Mouse (Mus musculus): ENCODE data around the gene Aldh2.
"Not testable (repeated sequence)": the region's sequence is repeated elsewhere in the genome, so short reads cannot be mapped to it uniquely, and the experiment has no call there.

Aldh2 gene

DNA sequence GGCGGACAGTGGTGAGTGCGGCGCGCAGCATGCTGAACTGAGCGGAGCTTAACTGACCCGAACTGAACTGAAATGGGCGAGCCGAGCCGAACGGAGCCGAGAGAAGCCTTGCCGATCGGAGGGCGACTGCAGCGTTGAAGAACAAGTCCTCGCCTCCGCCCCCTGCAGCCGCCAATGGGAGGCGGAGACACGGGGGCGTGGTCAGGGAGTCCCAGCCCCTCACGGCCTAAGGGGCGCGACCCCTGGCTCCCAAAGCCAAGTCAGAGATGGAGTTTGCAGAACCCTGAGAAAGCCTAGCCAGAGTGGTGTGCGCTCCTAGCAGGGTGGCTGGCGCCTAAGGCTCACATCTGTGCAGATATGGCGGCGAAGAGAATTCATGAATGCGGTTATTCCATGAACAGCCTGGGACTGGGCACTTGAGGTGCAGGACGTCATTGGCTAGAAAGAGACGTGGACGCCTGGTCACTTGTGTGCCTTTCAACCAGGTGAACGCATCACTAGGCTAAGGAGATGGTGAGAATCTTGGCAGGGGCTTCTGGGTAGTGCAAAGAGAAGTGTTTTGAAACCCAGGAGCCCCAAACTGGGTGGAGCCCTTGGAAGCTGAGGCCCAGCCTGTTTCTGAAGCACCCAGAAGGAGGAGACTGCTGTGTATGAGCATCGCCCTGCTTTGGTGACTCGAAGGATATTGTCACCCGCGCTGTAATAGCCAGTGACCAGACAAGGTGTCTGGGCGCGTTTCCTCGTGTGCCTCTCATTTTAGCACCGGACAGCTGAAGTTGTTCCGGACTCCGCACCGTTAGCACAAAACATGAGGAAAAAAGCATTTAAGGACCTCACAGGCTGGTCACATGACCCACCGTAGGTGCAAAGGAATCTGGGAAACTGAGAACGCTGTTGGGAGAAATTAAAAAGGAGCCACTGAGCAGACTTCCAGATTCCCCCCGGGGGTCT, at the start of gene Aldh2:
TSS of gene Aldh2 (minus strand) at position 374 of the 951 bp plus-strand sequence.
- in situ Hi-C loops (cut with MboI; ENCODE audit: low pct_unique_long_range_greater_than_20kb in 1 of 2, low sequenced_read_pairs in 2 of 2, unreplicated experiment in 1 of 2), result no loop called here

DNA sequence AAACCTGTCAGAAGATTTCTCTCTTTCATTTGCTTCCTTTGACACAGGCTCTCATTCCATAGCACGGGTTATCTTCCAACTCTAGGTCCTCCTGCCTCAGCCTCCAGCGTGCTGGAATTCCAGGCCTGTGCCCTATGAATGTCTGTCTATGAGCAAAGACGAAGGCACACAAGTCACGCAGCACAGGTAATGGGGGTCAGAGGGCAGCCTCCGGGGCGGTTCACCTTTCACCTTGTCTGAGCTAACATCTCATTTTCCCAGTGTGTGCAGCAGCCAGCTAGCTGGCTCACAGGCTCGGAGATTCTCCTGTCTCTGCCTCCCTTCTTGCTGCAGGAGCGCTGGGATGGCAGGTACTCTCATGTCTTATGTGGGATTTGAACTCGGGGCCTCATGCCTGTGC, 46.0 kb upstream of the Aldh2 start:
- in situ Hi-C loops (cut with MboI; ENCODE audit: low pct_unique_long_range_greater_than_20kb in 1 of 2, low sequenced_read_pairs in 2 of 2, unreplicated experiment in 1 of 2), result no loop called here

DNA sequence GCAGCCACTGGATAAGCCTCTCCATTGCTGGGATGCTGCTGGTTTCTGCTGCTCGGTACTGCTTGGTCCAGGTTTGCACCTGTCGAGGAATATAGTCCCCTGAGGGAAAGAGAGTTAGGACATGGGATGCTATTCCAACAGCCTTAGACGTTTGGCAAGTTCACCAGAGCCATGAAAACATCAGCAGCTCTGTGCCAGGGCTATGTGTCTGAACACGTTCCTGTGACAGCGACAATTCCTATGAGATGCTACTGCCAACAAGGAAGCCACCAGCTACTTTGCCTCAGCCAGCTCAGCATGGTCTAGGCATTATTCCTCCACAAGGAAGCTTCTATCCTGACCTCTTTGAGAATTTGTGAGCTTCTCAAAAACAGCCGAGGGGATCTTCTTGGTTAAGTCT, 43.7 kb upstream of the Aldh2 start:
- in situ Hi-C loops (cut with MboI; ENCODE audit: low pct_unique_long_range_greater_than_20kb in 1 of 2, low sequenced_read_pairs in 2 of 2, unreplicated experiment in 1 of 2), result no loop called here

DNA sequence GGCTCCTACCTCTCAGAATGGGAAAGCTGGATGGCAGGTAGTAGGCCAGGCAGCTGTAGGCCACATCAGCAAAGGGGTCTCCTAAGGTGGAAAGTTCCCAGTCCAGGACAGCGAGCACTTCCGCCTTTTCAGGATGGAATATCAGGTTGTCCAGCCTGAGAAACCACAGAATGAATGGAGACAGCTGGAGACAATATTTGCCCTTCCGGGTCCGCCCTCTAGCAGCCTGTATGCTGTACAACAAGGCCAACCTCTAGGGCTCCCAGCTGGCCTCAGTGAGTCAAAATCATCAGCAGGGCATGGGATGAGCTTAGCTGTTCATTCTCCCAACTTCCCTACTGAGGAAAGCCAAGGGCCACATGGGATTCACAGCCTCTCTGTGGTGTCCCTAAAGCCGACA, 41.0 kb upstream of the Aldh2 start:
- in situ Hi-C loops (cut with MboI; ENCODE audit: low pct_unique_long_range_greater_than_20kb in 1 of 2, low sequenced_read_pairs in 2 of 2, unreplicated experiment in 1 of 2), result no loop called here

DNA sequence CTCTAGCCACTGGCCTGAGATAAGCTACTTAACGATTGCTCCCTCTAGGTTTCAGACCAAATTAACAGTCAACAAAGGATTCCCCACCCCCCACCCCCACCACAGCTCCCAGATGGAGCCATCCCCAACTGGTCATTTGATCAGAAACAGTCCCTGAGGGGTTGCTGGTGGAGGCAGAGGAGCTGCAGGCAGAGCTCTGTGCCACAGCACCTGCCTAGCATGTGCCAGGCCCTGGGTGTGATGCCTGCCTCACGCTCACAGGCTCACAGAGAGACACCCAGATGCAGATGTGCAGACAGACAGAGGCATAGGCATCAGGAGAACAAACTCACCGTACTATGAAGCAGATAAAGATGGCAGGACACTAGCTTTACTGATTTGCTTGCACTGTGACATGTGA, 39.2 kb upstream of the Aldh2 start:
- in situ Hi-C loops (cut with MboI; ENCODE audit: low pct_unique_long_range_greater_than_20kb in 1 of 2, low sequenced_read_pairs in 2 of 2, unreplicated experiment in 1 of 2), result no loop called here

DNA sequence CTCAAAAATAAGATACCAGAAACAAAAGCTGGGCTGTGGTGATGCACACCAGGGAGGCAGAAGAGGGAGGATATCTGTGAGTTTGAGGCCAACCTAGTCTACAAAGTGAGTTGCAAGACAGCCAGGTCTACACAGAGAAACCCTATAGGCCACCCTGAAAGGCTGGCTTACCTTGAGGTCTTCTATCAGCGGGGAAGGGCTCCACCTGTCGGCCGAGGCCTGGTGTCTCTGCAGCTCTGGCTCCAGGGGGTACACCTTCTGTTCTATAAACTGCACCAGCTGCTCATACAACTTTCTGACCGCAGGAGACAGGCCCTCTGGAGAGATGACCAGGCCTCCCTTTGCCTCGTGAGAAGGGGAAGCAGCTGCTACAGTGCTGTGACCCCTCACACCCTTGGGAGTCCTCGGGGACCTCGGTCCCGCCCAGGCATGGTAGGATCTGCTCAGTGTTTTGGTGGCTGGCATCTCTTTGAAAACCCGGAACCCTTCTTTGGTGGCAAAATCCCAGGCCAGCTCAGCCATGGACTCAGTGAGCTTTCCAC, 37.6 kb upstream of the Aldh2 start:
- in situ Hi-C loops (cut with MboI; ENCODE audit: low pct_unique_long_range_greater_than_20kb in 1 of 2, low sequenced_read_pairs in 2 of 2, unreplicated experiment in 1 of 2), result not testable (repeated sequence)

DNA sequence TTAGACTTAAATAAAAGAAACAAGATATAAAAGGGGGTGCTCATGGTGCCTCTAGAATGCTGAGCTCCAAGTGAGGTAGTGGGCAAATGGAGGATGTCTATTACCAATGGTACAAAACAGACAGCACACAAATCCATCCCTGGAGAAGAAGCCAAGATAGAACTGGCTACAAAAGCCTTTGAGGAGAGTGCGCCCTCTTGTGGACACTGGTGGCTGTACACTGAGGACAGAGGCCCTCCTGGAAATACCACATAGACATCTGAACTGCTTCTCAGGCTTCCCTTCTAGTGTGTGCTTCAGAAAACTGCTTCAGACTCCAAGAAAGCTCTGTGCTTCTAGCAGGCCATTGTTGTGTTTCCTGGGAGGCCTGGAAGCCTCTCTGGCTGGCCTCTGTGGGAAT, 34.2 kb upstream of the Aldh2 start:
- in situ Hi-C loops (cut with MboI; ENCODE audit: low pct_unique_long_range_greater_than_20kb in 1 of 2, low sequenced_read_pairs in 2 of 2, unreplicated experiment in 1 of 2), result no loop called here

DNA sequence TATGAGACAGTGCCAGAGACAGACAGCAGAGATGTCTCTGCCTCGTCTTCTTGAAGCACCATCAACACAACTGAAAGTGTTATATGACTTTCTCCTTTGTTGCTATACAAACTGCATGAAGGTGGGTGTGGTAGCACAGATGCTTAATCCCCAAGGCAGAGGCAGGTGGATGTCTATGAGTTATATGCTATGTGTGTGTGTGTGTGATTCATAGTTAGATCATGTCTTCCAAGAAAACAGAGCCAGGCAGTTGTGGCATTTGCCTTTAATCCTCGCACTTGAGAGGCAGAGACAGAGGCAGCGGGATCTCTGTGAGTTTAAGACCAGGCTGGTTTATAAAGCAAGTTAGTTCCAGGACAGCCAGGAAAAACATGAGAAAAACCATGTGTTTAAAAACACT, 29.6 kb upstream of the Aldh2 start:
- in situ Hi-C loops (cut with MboI; ENCODE audit: low pct_unique_long_range_greater_than_20kb in 1 of 2, low sequenced_read_pairs in 2 of 2, unreplicated experiment in 1 of 2), result no loop called here

DNA sequence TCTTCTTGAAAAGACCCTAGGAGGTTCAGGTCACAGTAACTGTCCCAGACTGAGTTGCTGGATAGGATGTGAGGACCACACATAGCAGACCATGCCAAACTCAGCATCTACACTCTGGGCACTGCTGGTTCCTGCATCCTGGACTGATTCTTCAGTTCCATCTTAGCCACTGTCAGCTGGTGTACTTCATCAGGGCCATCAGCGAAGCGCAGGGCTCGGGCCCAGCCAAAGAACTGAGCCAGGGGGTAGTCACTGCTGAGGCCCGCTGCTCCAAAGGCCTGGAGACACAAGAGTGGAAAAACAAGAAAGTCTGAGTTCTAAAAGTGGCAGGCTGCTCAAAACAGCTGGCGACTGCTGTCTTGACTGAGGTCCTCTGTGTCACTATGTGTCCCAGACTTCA, 27.5 kb upstream of the Aldh2 start:
- in situ Hi-C loops (cut with MboI; ENCODE audit: low pct_unique_long_range_greater_than_20kb in 1 of 2, low sequenced_read_pairs in 2 of 2, unreplicated experiment in 1 of 2), result no loop called here

DNA sequence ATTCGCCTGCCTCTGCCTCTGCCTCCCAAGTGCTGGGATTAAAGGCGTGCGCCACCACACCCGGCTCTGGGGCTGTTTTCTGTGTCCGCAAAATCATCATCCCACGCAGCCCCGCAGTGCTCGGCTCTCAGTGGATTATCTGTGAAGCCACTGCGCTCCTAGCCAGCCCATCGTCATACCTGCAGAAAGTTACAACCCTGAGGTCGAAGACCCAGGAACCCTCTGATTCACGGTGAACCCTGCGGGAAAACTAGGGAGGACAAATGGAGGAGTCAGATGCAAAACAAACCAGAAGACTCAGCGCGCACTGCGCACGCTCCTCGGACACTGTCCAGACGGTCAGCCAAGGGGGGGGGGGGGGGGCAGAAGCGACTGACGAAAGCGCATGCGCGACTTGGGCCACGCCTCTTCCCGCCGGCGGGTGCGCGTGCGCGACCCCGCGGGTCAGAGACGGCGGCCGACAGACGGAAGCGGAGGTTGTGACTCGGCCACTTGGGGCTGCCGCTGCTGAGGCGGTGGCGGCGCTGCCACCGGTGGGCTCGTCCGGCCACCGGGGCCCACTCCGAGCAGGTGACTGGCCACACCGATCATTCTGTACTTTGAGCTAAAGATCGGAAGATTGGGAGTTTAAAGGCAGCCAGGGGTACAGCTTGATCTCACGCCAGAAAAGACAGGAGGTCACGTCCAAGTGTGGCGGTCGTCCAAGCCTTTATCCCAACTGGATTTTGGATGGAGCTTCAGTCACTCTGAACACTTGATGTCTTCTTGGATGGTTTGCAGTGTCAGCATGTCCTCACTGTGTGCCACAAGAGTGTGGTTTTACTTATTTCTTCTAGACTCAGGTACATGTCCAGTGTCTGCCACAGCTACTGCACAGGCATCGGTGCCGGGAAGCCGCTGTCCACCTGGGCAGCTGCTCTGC, 25.2 kb upstream of the Aldh2 start, which contains the start of gene Acad12:
TSS of gene Acad12 (minus strand) at position 347 of the 922 bp plus-strand sequence.
- in situ Hi-C loops (cut with MboI; ENCODE audit: low pct_unique_long_range_greater_than_20kb in 1 of 2, low sequenced_read_pairs in 2 of 2, unreplicated experiment in 1 of 2), result no loop called here

DNA sequence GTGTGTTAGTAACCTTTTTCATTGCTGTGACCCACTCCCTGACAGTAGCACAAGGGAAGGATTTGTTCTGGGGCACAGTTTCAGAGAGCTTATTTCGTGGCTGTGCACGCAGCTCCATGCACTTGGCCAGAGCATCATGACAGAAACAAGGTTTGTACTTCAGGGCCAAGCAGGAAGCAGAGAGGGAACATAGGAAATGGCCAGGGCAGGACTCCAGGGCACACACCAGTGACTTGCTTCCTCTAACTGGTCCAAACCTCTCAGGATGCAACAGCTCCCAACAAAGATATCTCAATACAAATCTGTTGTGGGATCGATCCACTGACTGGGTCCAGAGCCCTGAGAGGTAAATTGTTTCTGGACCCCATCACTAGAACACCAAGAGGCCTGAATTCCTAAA, 21.3 kb upstream of the Aldh2 start:
- in situ Hi-C loops (cut with MboI; ENCODE audit: low pct_unique_long_range_greater_than_20kb in 1 of 2, low sequenced_read_pairs in 2 of 2, unreplicated experiment in 1 of 2), result not testable (repeated sequence)

DNA sequence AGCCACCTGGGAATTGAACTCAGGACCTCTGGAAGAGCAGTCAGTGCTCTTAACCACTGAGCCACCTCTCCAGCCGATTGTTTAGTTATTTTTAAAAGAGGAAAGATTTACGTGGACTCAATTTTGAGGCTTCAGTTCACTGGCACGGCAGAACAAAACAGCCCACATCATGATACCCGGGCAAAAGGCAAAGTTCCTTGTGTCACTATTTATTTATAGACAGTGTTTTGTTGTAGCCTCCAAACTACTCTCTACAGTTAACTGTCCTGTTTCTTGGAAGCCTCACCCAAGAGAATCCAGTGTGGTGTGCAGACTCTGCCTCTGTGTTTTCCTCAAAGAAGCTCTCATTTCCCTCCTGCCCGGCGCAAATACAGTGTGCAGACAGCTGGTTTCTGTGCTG, 18.4 kb upstream of the Aldh2 start:
- in situ Hi-C loops (cut with MboI; ENCODE audit: low pct_unique_long_range_greater_than_20kb in 1 of 2, low sequenced_read_pairs in 2 of 2, unreplicated experiment in 1 of 2), result no loop called here

DNA sequence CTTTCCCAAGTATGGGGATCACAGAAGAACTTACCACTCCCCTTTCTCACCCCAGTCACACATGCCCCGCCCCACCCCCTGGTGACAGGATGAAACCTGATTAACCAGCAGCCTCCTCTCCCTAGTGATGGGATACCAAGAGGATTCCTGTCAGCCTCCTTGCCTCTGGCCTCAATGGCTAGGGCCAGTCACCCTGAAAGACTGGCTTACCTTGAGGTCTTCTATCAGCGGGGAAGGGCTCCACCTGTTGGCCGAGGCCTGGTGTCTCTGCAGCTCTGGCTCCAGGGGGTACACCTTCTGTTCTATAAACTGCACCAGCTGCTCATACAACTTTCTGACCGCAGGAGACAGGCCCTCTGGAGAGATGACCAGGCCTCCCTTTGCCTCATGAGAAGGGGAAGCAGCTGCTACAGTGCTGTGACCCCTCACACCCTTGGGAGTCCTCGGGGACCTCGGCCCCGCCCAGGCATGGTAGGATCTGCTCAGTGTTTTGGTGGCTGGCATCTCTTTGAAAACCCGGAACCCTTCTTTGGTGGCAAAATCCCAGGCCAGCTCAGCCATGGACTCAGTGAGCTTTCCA, 16.0 kb upstream of the Aldh2 start:
- in situ Hi-C loops (cut with MboI; ENCODE audit: low pct_unique_long_range_greater_than_20kb in 1 of 2, low sequenced_read_pairs in 2 of 2, unreplicated experiment in 1 of 2), result loop anchor here (5.0 to 10.0 kb wide), 2 partner anchors 47 to 95 kb away; no protein-coding TSS in a partner anchor

DNA sequence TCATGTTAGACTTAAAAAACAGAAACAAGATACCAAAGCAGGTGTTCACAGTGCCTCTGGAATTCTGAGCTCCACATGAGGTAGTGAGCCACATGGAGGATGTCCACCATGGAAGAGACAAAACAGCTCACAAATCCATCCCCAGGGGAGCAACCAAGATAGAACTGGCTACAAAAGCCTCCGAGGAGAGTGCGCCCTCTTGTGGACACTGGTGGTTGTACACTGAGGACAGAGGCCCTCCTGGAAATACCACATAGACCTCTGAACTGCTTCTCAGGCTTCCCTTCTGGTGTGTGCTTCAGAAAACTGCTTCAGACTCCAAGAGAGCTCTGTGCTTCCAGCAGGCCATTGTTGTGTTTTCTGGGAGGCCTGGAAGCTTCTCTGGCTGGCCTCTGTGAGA, 12.5 kb upstream of the Aldh2 start:
- in situ Hi-C loops (cut with MboI; ENCODE audit: low pct_unique_long_range_greater_than_20kb in 1 of 2, low sequenced_read_pairs in 2 of 2, unreplicated experiment in 1 of 2), result loop anchor here (5.0 to 10.0 kb wide), 2 partner anchors 44 to 91 kb away; no protein-coding TSS in a partner anchor

DNA sequence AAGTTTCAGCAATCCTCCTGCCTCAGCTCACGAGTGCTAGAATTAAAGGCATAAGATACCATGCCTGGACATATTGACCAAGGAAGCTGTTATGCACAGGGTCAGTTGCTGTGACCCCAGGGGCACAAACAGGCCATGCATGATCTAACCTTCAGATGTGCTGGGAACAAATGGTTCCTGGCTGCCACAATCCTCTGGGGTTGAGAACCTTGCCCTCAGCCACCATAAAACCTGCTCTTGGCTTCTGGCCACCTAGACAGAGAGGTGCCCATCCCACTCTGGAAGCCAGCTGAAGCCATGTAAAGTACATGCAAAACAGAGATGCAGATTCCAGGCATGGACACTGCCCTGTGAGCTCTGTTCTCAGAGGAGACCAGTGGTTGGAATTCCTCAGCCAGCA, 10.2 kb upstream of the Aldh2 start:
- in situ Hi-C loops (cut with MboI; ENCODE audit: low pct_unique_long_range_greater_than_20kb in 1 of 2, low sequenced_read_pairs in 2 of 2, unreplicated experiment in 1 of 2), result loop anchor here in 1 of 2 experiments (10.0 kb wide), 1 partner anchor 89 kb away; no protein-coding TSS in a partner anchor

DNA sequence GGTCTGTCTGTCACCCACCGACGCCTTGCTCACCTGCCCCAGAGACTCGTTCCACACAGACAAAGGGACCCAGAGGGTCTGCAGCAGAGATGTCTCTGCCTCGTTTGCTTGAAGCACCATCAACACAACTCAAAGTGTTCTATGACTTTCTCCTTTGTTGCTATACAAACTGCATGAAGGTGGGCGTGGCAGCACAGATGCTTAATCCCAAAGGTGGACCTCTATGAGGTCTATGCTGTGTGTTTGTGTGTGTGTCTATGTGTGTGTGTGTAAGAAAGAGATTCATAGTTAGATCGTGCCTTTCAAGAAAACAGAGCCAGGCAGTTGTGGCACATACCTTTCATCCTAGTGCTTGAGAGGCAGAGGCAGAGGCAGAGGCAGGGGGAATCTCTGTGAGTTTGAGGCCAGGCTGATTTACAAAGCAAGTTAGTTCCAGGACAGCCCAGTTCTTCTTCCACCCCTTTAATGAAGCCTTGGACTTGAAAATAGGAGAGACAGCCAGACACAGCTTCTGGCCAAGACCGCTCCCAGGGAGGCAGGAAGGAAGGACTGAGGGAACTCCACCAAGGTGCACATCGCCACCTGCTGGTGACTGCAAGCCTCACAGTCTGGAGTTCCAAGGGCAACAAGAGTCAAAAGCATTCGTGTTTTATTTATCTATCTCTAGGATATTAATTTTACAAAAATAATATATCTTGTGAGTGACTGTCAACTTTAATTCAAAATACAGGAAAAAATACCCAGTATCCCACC, 8.1 kb upstream of the Aldh2 start:
- in situ Hi-C loops (cut with MboI; ENCODE audit: low pct_unique_long_range_greater_than_20kb in 1 of 2, low sequenced_read_pairs in 2 of 2, unreplicated experiment in 1 of 2), result loop anchor here in 1 of 2 experiments (10.0 kb wide), 1 partner anchor 87 kb away; no protein-coding TSS in a partner anchor

DNA sequence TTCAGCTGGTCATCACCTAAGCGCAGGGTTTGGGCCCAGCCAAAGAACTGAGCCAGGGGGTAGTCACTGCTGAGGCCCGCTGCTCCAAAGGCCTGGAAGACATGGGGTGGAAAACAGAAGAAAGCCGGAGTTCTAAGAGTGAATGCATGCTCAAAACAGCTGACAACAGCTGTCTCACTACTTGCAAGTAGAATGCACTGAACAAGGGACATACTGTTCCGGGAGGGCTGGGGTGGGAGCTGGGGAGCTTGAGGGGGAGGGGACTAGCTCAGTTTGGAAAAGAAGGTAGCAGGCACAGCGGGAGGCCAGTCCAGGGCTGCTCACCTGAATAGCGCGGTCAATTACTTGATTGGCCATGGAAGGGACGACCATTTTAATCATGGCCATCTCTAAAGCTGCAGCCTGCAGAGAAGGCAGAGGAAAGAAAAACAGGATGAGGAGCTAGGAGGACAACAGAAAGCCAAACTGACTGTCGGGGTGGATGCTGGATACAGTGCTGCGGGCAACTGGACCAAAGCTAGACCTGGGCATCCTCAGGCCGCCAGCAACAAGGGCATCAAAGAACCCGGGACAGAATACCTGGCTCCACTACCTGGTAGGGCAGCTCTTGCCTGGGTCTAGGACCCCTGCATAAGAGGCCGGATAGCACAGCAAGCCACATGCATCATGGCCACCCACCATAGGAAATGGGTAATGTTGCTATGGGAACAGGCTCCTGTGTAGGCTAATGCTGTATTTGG, 5.4 kb upstream of the Aldh2 start:
- in situ Hi-C loops (cut with MboI; ENCODE audit: low pct_unique_long_range_greater_than_20kb in 1 of 2, low sequenced_read_pairs in 2 of 2, unreplicated experiment in 1 of 2), result no loop called here
